Mouse (Mus musculus): ENCODE measurements around the gene Nanp. TPM values are rescaled to one million over a fixed set of nuclear protein-coding genes. Genes with fewer than 3 reads are reported as not detected.

Gene Nanp
- polyA plus RNA-seq, 1 experiment: 1.4 TPM

- TF ChIP-seq CTCF (IDR thresholded peaks at IDR 0.05; ENCODE audit: control insufficient read depth, insufficient read depth, insufficient replicate concordance, low read depth, low read length) (no peak), POLR2A (IDR thresholded peaks at IDR 0.05; ENCODE audit: control insufficient read depth, low read depth, low read length) (no peak)
- Histone ChIP-seq H3K27ac (ENCODE audit: control insufficient read depth, insufficient read depth, low read depth, low read length) (peak overlapping the region; percentile 82), H3K36me3 (ENCODE audit: control insufficient read depth, insufficient read depth, low read length) (no peaks in the 10 kb centered on the region), H3K4me3 (ENCODE audit: control insufficient read depth, low read depth, low read length) (peak overlapping the region; percentile 93), H3K4me1 (ENCODE audit: control insufficient read depth, insufficient read depth, low read length) (peaks cover 7% of the 10 kb centered on the region), H3K27me3 (ENCODE audit: control insufficient read depth, insufficient read depth, low read length) (no peaks in the 10 kb centered on the region)
Observed at GRCm38 (mm10) chr2:151008517-151008932, 30.7 kb downstream of the Nanp start.

- TF ChIP-seq CTCF (IDR thresholded peaks at IDR 0.05; ENCODE audit: control insufficient read depth, insufficient read depth, insufficient replicate concordance, low read depth, low read length) (no peak), POLR2A (IDR thresholded peaks at IDR 0.05; ENCODE audit: control insufficient read depth, low read depth, low read length) (no peak)
- Histone ChIP-seq H3K4me1 (ENCODE audit: control insufficient read depth, insufficient read depth, low read length) (peaks cover 7% of the 10 kb centered on the region), H3K4me3 (ENCODE audit: control insufficient read depth, low read depth, low read length) (peak overlapping the region; percentile 93), H3K27me3 (ENCODE audit: control insufficient read depth, insufficient read depth, low read length) (no peaks in the 10 kb centered on the region), H3K27ac (ENCODE audit: control insufficient read depth, insufficient read depth, low read depth, low read length) (0 out of 2 replicates have a peak overlapping the region, but pooled peaks have one; percentile 0), H3K36me3 (ENCODE audit: control insufficient read depth, insufficient read depth, low read length) (no peaks in the 10 kb centered on the region)
Observed at GRCm38 (mm10) chr2:151008006-151008405, 31.2 kb downstream of the Nanp start.

GRCm38 (mm10) chr2:151006281-151006945 is 32.8 kb downstream of the Nanp start:
- Histone ChIP-seq H3K4me1 (ENCODE audit: control insufficient read depth, insufficient read depth, low read length) (peaks cover 10% of the 10 kb centered on the region), H3K36me3 (ENCODE audit: control insufficient read depth, insufficient read depth, low read length) (no peaks in the 10 kb centered on the region), H3K27ac (ENCODE audit: control insufficient read depth, insufficient read depth, low read depth, low read length) (no peak overlapping the region), H3K27me3 (ENCODE audit: control insufficient read depth, insufficient read depth, low read length) (no peaks in the 10 kb centered on the region), H3K4me3 (ENCODE audit: control insufficient read depth, low read depth, low read length) (peak overlapping the region; percentile 11; the same call in 1 of the 2 replicates)
- TF ChIP-seq CTCF (IDR thresholded peaks at IDR 0.05; ENCODE audit: control insufficient read depth, insufficient read depth, insufficient replicate concordance, low read depth, low read length): no peak
- no peak for TF ChIP-seq POLR2A (IDR thresholded peaks at IDR 0.05; ENCODE audit: control insufficient read depth, low read depth, low read length)

- no peaks in the 10 kb centered on the region for H3K36me3 ChIP-seq (ENCODE audit: control insufficient read depth, insufficient read depth, low read length)
Observed at GRCm38 (mm10) chr2:151004390-151004789, 34.8 kb downstream of the Nanp start.

GRCm38 (mm10) chr2:151003796-151004195 is 35.4 kb downstream of the Nanp start:
- Histone ChIP-seq H3K27me3 (ENCODE audit: control insufficient read depth, insufficient read depth, low read length) (no peaks in the 10 kb centered on the region), H3K27ac (ENCODE audit: control insufficient read depth, insufficient read depth, low read depth, low read length) (no peak overlapping the region), H3K4me1 (ENCODE audit: control insufficient read depth, insufficient read depth, low read length) (peaks cover 10% of the 10 kb centered on the region), H3K4me3 (ENCODE audit: control insufficient read depth, low read depth, low read length) (no peak overlapping the region), H3K36me3 (ENCODE audit: control insufficient read depth, insufficient read depth, low read length) (no peaks in the 10 kb centered on the region)
- TF ChIP-seq CTCF (IDR thresholded peaks at IDR 0.05; ENCODE audit: control insufficient read depth, insufficient read depth, insufficient replicate concordance, low read depth, low read length): no peak
- no peak for TF ChIP-seq POLR2A (IDR thresholded peaks at IDR 0.05; ENCODE audit: control insufficient read depth, low read depth, low read length)

More at GRCm38 (mm10) chr2:151004390-151004789, 34.8 kb downstream of the Nanp start:
- peaks cover 10% of the 10 kb centered on the region for H3K4me1 ChIP-seq (ENCODE audit: control insufficient read depth, insufficient read depth, low read length)
- no peak overlapping the region for H3K4me3 ChIP-seq (ENCODE audit: control insufficient read depth, low read depth, low read length)
- TF ChIP-seq POLR2A (IDR thresholded peaks at IDR 0.05; ENCODE audit: control insufficient read depth, low read depth, low read length) (no peak), CTCF (IDR thresholded peaks at IDR 0.05; ENCODE audit: control insufficient read depth, insufficient read depth, insufficient replicate concordance, low read depth, low read length) (no peak)
- no peak overlapping the region; the same call in 1 of the 2 replicates for H3K27ac ChIP-seq (ENCODE audit: control insufficient read depth, insufficient read depth, low read depth, low read length)
- no peaks in the 10 kb centered on the region for H3K27me3 ChIP-seq (ENCODE audit: control insufficient read depth, insufficient read depth, low read length)

- H3K27ac ChIP-seq (ENCODE audit: control insufficient read depth, insufficient read depth, low read depth, low read length): no peak overlapping the region
- TF ChIP-seq CTCF (IDR thresholded peaks at IDR 0.05; ENCODE audit: control insufficient read depth, insufficient read depth, insufficient replicate concordance, low read depth, low read length) (no peak), POLR2A (IDR thresholded peaks at IDR 0.05; ENCODE audit: control insufficient read depth, low read depth, low read length) (no peak)
- no peak overlapping the region for H3K4me3 ChIP-seq (ENCODE audit: control insufficient read depth, low read depth, low read length)
- no peaks in the 10 kb centered on the region for H3K36me3 ChIP-seq (ENCODE audit: control insufficient read depth, insufficient read depth, low read length)
- H3K27me3 ChIP-seq (ENCODE audit: control insufficient read depth, insufficient read depth, low read length): no peaks in the 10 kb centered on the region
- H3K4me1 ChIP-seq (ENCODE audit: control insufficient read depth, insufficient read depth, low read length): peaks cover 8% of the 10 kb centered on the region
Observed at GRCm38 (mm10) chr2:151001619-151002175, 37.5 kb downstream of the Nanp start.

- H3K27me3 ChIP-seq (ENCODE audit: control insufficient read depth, insufficient read depth, low read length): no peaks in the 10 kb centered on the region
- TF ChIP-seq CTCF (IDR thresholded peaks at IDR 0.05; ENCODE audit: control insufficient read depth, insufficient read depth, insufficient replicate concordance, low read depth, low read length) (peak; percentile 68; the same call in 1 of the 2 replicates), POLR2A (IDR thresholded peaks at IDR 0.05; ENCODE audit: control insufficient read depth, low read depth, low read length) (no peak)
- no peak overlapping the region for H3K27ac ChIP-seq (ENCODE audit: control insufficient read depth, insufficient read depth, low read depth, low read length)
- no peaks in the 10 kb centered on the region for H3K36me3 ChIP-seq (ENCODE audit: control insufficient read depth, insufficient read depth, low read length)
- H3K4me1 ChIP-seq (ENCODE audit: control insufficient read depth, insufficient read depth, low read length): peaks cover 5% of the 10 kb centered on the region; the same call in 1 of the 2 replicates
- H3K4me3 ChIP-seq (ENCODE audit: control insufficient read depth, low read depth, low read length): no peak overlapping the region
Observed at GRCm38 (mm10) chr2:151000402-151001178, 38.6 kb downstream of the Nanp start.
